Mouse (Mus musculus): ENCODE measurements around the gene Slc35f6.

DNA sequence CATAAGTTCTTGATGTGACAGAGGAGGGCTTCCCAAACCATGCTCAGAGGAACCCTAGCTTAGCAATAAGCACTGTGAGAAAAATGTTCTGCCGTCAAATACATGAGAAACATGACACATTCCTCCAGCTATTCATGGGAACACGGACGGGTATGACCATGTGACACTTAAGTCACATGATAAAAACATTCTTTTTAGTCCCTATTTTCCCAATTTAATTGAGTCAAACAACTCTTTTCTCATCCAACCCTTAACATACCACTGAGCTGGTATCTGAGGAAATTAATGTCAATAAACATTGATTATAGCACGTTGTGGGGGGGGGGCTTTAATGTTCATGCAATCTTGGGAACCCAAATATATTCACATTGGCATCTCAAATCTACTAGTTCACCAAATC, 31.9 kb upstream of the Slc35f6 start:
- TF ChIP-seq E2F4 (IDR thresholded peaks at IDR 0.05; ENCODE audit: insufficient read depth) = no peak
- TF ChIP-seq MAX (IDR thresholded peaks at IDR 0.05; ENCODE audit: low read depth) = no peak
- no peak for TF ChIP-seq TCF3 (IDR thresholded peaks at IDR 0.05; ENCODE audit: insufficient read length, low read depth)
